ENCODE assay signal across 8 mouse cellular contexts in genomic region chr7:4026794-4027421, GRCm38 (mm10). TPM values are rescaled to one million over a fixed set of nuclear protein-coding genes. Genes with fewer than 3 reads are reported as not detected.
DNase-seq lines count a peak whose midpoint lies in the region; ATAC-seq lines count a peak whose summit lies in the region.

No protein-coding gene starts in this region.

- no peak overlapping the region for H3K9ac ChIP-seq in forebrain, embryonic 14.5 days (ENCODE audit: low read length)
- no peak overlapping the region for H3K9ac ChIP-seq in forebrain, embryonic 15.5 days (replicated peaks)
- no peak overlapping the region for H3K9ac ChIP-seq in hindbrain, embryonic 15.5 days

- H3K27ac ChIP-seq in forebrain, embryonic 14.5 days (ENCODE audit: low read depth, low read length): no peak overlapping the region
- no peak overlapping the region for H3K27ac ChIP-seq in forebrain, embryonic 15.5 days (replicated peaks)
- no peak overlapping the region for H3K27ac ChIP-seq in hindbrain, embryonic 15.5 days (replicated peaks)

- peak; percentile 31 for DNase-seq in forebrain, embryonic 14.5 days (ENCODE audit: low spot score)
- peak; percentile 80 for DNase-seq in A20 (ENCODE audit: low read depth, low spot score)
- peak; percentile 33 for DNase-seq in adipocyte (ENCODE audit: low spot score)
- peak; percentile 26 for DNase-seq in lung, postnatal 25 days (ENCODE audit: low spot score)
- peak; percentile 33 for DNase-seq in thymus, postnatal 0 days (ENCODE audit: low spot score)
- no peak for DNase-seq in cerebellum, postnatal 4 days (ENCODE audit: low spot score in 2 of 2)

- no peak overlapping the region for H3K4me3 ChIP-seq in forebrain, embryonic 14.5 days (ENCODE audit: low read depth, low read length)
- H3K4me3 ChIP-seq in forebrain, embryonic 15.5 days: no peak overlapping the region
- no peak overlapping the region for H3K4me3 ChIP-seq in hindbrain, embryonic 15.5 days

- no peaks in the 10 kb centered on the region for H3K27me3 ChIP-seq in forebrain, embryonic 14.5 days (replicated peaks; ENCODE audit: control insufficient read depth, insufficient read depth, low read length)
- no peaks in the 10 kb centered on the region for H3K27me3 ChIP-seq in forebrain, embryonic 15.5 days
- H3K27me3 ChIP-seq in hindbrain, embryonic 15.5 days: no peaks in the 10 kb centered on the region

- WGBS in forebrain, embryonic 14.5 days: 16% methylated on average over 3 of the region's 3 CpGs
- 20% methylated on average over 3 of the region's 3 CpGs for WGBS in forebrain, embryonic 15.5 days
- 26% methylated on average over 3 of the region's 3 CpGs for WGBS in hindbrain, embryonic 15.5 days

- H3K4me1 ChIP-seq in forebrain, embryonic 14.5 days (ENCODE audit: control insufficient read depth, insufficient read depth, low read length): no peaks in the 10 kb centered on the region
- no peaks in the 10 kb centered on the region for H3K4me1 ChIP-seq in forebrain, embryonic 15.5 days
- H3K4me1 ChIP-seq in hindbrain, embryonic 15.5 days (replicated peaks): no peaks in the 10 kb centered on the region

- H3K9me3 ChIP-seq in forebrain, embryonic 14.5 days (replicated peaks; ENCODE audit: control insufficient read depth, low read length): no peaks in the 10 kb centered on the region
- H3K9me3 ChIP-seq in forebrain, embryonic 15.5 days: no peaks in the 10 kb centered on the region
- H3K9me3 ChIP-seq in hindbrain, embryonic 15.5 days: no peaks in the 10 kb centered on the region

- no peak overlapping the region for H3K4me2 ChIP-seq in forebrain, embryonic 14.5 days (ENCODE audit: low read length)
- H3K4me2 ChIP-seq in forebrain, embryonic 15.5 days (replicated peaks): no peak overlapping the region
- H3K4me2 ChIP-seq in hindbrain, embryonic 15.5 days: no peak overlapping the region

- ATAC-seq in forebrain, embryonic 14.5 days: no peak
- no peak for ATAC-seq in forebrain, embryonic 15.5 days (replicated peaks)
- peak; percentile 71; the same call in 1 of the 2 replicates for ATAC-seq in hindbrain, embryonic 15.5 days (ENCODE audit: low FRiP score, low read depth)

- H3K36me3 ChIP-seq in forebrain, embryonic 14.5 days (ENCODE audit: control insufficient read depth, insufficient read depth, low read length): no peaks in the 10 kb centered on the region
- H3K36me3 ChIP-seq in forebrain, embryonic 15.5 days: no peaks in the 10 kb centered on the region
- no peaks in the 10 kb centered on the region for H3K36me3 ChIP-seq in hindbrain, embryonic 15.5 days

RNA-seq across cellular contexts. Expression of gene Lair1, which starts 36.1 kb away (rescaled TPM):
- 1.8 and 2.1 TPM in 2 replicates for polyA plus RNA-seq in forebrain, embryonic 14.5 days (2014; fragmentation: Nextera tagmentation; extraction: Ambion mirVana)
- 1.7 and 2.3 TPM in 2 replicates for polyA plus RNA-seq in forebrain, embryonic 15.5 days (2015; fragmentation: Nextera tagmentation; extraction: Ambion mirVana)
- 3.0 and 3.3 TPM in 2 replicates for polyA plus RNA-seq in hindbrain, embryonic 15.5 days (2015; fragmentation: Nextera tagmentation; extraction: Ambion mirVana)
- polyA plus RNA-seq in thymus, postnatal 0 days (2015; fragmentation: Nextera tagmentation; extraction: Ambion mirVana): 6.6 and 8.0 TPM in 2 replicates

Comparison
In these comparisons a context has a peak if more than half of its experiments do, and no peak if none do; other contexts are left out.
1. DNase-seq: peak in forebrain, embryonic 14.5 days (single experiment), A20 (single experiment), adipocyte (single experiment), lung, postnatal 25 days (single experiment) and thymus, postnatal 0 days (single experiment); none in cerebellum, postnatal 4 days (0 of 2).